Mouse (Mus musculus) gonadal fat pad, adult 2 months (tissue): ENCODE measurements around the gene Med20. TPM values are rescaled to one million over a fixed set of nuclear protein-coding genes. Genes with fewer than 3 reads are reported as not detected.

Source experiments
- polyA plus RNA-seq: library from polyadenylated mRNA; depleted of rRNA; stranded (reverse); fragments of >200 nt; gene quantifications from 2 replicates; pipeline ENCODE4 v1.2.3, GENCODE M21; 2012; rRNA removed

Gene Med20
- polyA plus RNA-seq, 1 experiment: 35.4 TPM

Other genes starting within 250 kb of the Med20 start
- 28.8 and 28.9 TPM in 2 replicates for gene Mrps10, start 242.7 kb upstream of the Med20 start, polyA plus RNA-seq
- 0.65 and 0.71 TPM in 2 replicates for gene Guca1b, start 226.2 kb upstream of the Med20 start, polyA plus RNA-seq
- 1.4 and 1.6 TPM in 2 replicates for gene Guca1a, start 211.0 kb upstream of the Med20 start, polyA plus RNA-seq
- gene AI661453, start 175.0 kb upstream of the Med20 start, polyA plus RNA-seq: 1.6 and 1.8 TPM in 2 replicates
- gene 1700001C19Rik, start 174.2 kb upstream of the Med20 start, polyA plus RNA-seq: 3.9 and 4.3 TPM in 2 replicates
- 22.7 and 23.1 TPM in 2 replicates for gene Taf8, start 109.3 kb upstream of the Med20 start, polyA plus RNA-seq
- 164 and 194 TPM in 2 replicates for gene Ccnd3, start 106.5 kb upstream of the Med20 start, polyA plus RNA-seq
- gene Bysl, start 90 bp upstream of the Med20 start, polyA plus RNA-seq: 9.5 and 9.8 TPM in 2 replicates
- gene Gm20517, start within 50 bp of the Med20 start, polyA plus RNA-seq: 0.81 and 1.2 TPM in 2 replicates
- gene Usp49, start 19.1 kb downstream of the Med20 start, polyA plus RNA-seq: 8.3 and 8.4 TPM in 2 replicates
- gene Tomm6, start 76.8 kb downstream of the Med20 start, polyA plus RNA-seq: 98.7 and 117 TPM in 2 replicates
- 10.2 and 11.6 TPM in 2 replicates for gene Frs3, start 77.4 kb downstream of the Med20 start, polyA plus RNA-seq
- 1.5 and 2.7 TPM in 2 replicates for gene Gm21981, start 82.9 kb downstream of the Med20 start, polyA plus RNA-seq
- 2.6 and 3.2 TPM in 2 replicates for gene Prickle4, start 83.2 kb downstream of the Med20 start, polyA plus RNA-seq
- 0.27 and 0.44 TPM in 2 replicates for gene Pgc, start 115.3 kb downstream of the Med20 start, polyA plus RNA-seq
- 18.6 and 22.1 TPM in 2 replicates for gene Tfeb, start 125.4 kb downstream of the Med20 start, polyA plus RNA-seq
- 11.0 and 11.2 TPM in 2 replicates for gene Mdfi, start 223.1 kb downstream of the Med20 start, polyA plus RNA-seq